Mouse (Mus musculus): ENCODE data around the gene Hist1h3i.

- TF ChIP-seq GATA1 (IDR thresholded peaks at IDR 0.05; ENCODE audit: low read length) (no peak), TAL1 (IDR thresholded peaks at IDR 0.05; ENCODE audit: low read length) (no peak)
Observed at GRCm38 (mm10) chr13:21830344-21830743, 47.2 kb upstream of the Hist1h3i start.

All from erythroblast, embryonic 14.5 days (primary cell).